Mouse (Mus musculus) kidney, postnatal 0 days (tissue): Measurements from ENCODE around the gene Tbxas1. TPM values are rescaled to one million over a fixed set of nuclear protein-coding genes. Genes with fewer than 3 reads are reported as not detected.

ENCODE experiments used
- ATAC-seq: fragments of 200-750 bp; cut with Nextera tagmentation; replicated peaks from 2 replicates; pipeline ENCODE4 v1.8.0; 2017; ENCODE audit warnings: low read depth, moderate number of reproducible peaks, moderate TSS enrichment, moderate library complexity; ENCODE audit not compliant: low FRiP score
- DNase-seq: peaks from one replicate; pipeline ENCODE4 v3.0.0-alpha.2; 2016; ENCODE audit warnings: low spot score
- H3K27ac ChIP-seq: fragments of 300-500 bp; sonication (generic); 2 replicates; pipeline ENCODE4 v1.5.1; 2014; ENCODE audit warnings: mild to moderate bottlenecking
- H3K27me3 ChIP-seq: fragments of 300-500 bp; sonication (generic); 2 replicates; pipeline ENCODE4 v1.6.1; 2014; ENCODE audit warnings: low read length, mixed read lengths; ENCODE audit not compliant: insufficient read depth
- H3K36me3 ChIP-seq: fragments of 300-500 bp; sonication (generic); 2 replicates; pipeline ENCODE4 v1.6.1; 2014; ENCODE audit warnings: low read length, mixed read lengths; ENCODE audit not compliant: insufficient read depth
- H3K4me1 ChIP-seq: fragments of 300-500 bp; sonication (generic); replicated peaks from 2 replicates; pipeline ENCODE4 v1.6.1; 2014; ENCODE audit warnings: antibody characterized with exemption, low read length, mixed read lengths; ENCODE audit not compliant: insufficient read depth
- H3K4me2 ChIP-seq: fragments of 300-500 bp; sonication (generic); 2 replicates; pipeline ENCODE4 v1.6.1; 2014; ENCODE audit warnings: mild to moderate bottlenecking, low read length, moderate library complexity, mixed read lengths
- H3K4me3 ChIP-seq: fragments of 300-500 bp; sonication (generic); replicated peaks from 2 replicates; pipeline ENCODE4 v1.5.1; 2014; ENCODE audit warnings: low read depth, low read length
- H3K9ac ChIP-seq: fragments of 300-500 bp; sonication (generic); 2 replicates; pipeline ENCODE4 v1.6.1; 2014; ENCODE audit warnings: low read depth, low read length
- H3K9me3 ChIP-seq: fragments of 300-500 bp; sonication (generic); replicated peaks from 2 replicates; pipeline ENCODE4 v1.6.1; 2016; ENCODE audit warnings: low read length, inconsistent platforms, mixed read lengths
- CTCF ChIP-seq: IDR thresholded peaks from 2 replicates; pipeline ENCODE4 v1.5.1; 2016; ENCODE audit warnings: antibody characterized with exemption, low read depth, mild to moderate bottlenecking, moderate library complexity
- WGBS: fragments of 180-500 bp; shearing (Covaris S2); extraction: QIAGEN DNeasy Blood & Tissue Kit; methylation state at CpG from one replicate; pipeline ENCODE4 v1.1.7; 2014; 5-methylcytosine and 5-hydroxymethylcytosine counted together
- polyA plus RNA-seq: library from polyadenylated mRNA; unstranded; fragments of >200 nt; fragmentation: Nextera tagmentation; extraction: Ambion mirVana; gene quantifications from 2 replicates; pipeline ENCODE4 v1.2.1, GENCODE M21; 2015

The Tbxas1 gene
- polyA plus RNA-seq, 1 experiment from 2014 or later: 10.5 TPM

GRCm38 (mm10) chr6:38950341-38950740 is 75.1 kb downstream of the Tbxas1 start:
- 32% methylated on average over 4 of the region's 4 CpGs for WGBS
- H3K9ac ChIP-seq: no peak overlapping the region

GRCm38 (mm10) chr6:38950838-38951237 is 75.6 kb downstream of the Tbxas1 start:
- peak overlapping the region; percentile 27; the same call in 1 of the 2 replicates for H3K27ac ChIP-seq
- DNase-seq: no peak
- ATAC-seq: no peak

More at GRCm38 (mm10) chr6:38950341-38950740, 75.1 kb downstream of the Tbxas1 start:
- Histone ChIP-seq H3K27ac (peak overlapping the region; percentile 51; the same call in 1 of the 2 replicates), H3K27me3 (no peaks in the 10 kb centered on the region), H3K36me3 (no peaks in the 10 kb centered on the region), H3K4me2 (no peak overlapping the region), H3K4me3 (no peak overlapping the region), H3K4me1 (no peaks in the 10 kb centered on the region), H3K9me3 (no peaks in the 10 kb centered on the region)
- ATAC-seq (no peak), DNase-seq (peak; percentile 68)
- TF ChIP-seq CTCF: no peak

GRCm38 (mm10) chr6:38956641-38957040 is 81.4 kb downstream of the Tbxas1 start:
- Histone ChIP-seq H3K9me3 (no peaks in the 10 kb centered on the region), H3K4me1 (no peaks in the 10 kb centered on the region), H3K27ac (0 out of 2 replicates have a peak overlapping the region, but pooled peaks have one; percentile 13), H3K9ac (no peak overlapping the region), H3K36me3 (no peaks in the 10 kb centered on the region), H3K4me2 (no peak overlapping the region), H3K4me3 (no peak overlapping the region), H3K27me3 (no peaks in the 10 kb centered on the region)
- ATAC-seq (no peak), DNase-seq (no peak)
- TF ChIP-seq CTCF: no peak
- WGBS: 76% methylated on average over 2 of the region's 2 CpGs

More at GRCm38 (mm10) chr6:38950838-38951237, 75.6 kb downstream of the Tbxas1 start:
- Histone ChIP-seq H3K4me1 (no peaks in the 10 kb centered on the region), H3K4me3 (no peak overlapping the region), H3K9ac (no peak overlapping the region), H3K9me3 (no peaks in the 10 kb centered on the region), H3K27me3 (no peaks in the 10 kb centered on the region), H3K4me2 (no peak overlapping the region), H3K36me3 (no peaks in the 10 kb centered on the region)
- WGBS: 68% methylated on average over 3 of the region's 3 CpGs
- TF ChIP-seq CTCF: no peak

GRCm38 (mm10) chr6:38957246-38957645 is 82.0 kb downstream of the Tbxas1 start:
- WGBS: 78% methylated on average over 5 of the region's 5 CpGs
- no peaks in the 10 kb centered on the region for H3K4me1 ChIP-seq

GRCm38 (mm10) chr6:38959502-38959901 is 84.3 kb downstream of the Tbxas1 start:
- H3K9me3 ChIP-seq: no peaks in the 10 kb centered on the region
- H3K4me3 ChIP-seq: no peak overlapping the region
- no peaks in the 10 kb centered on the region for H3K4me1 ChIP-seq
- DNase-seq: no peak
- H3K27me3 ChIP-seq: no peaks in the 10 kb centered on the region
- 49% methylated on average over 9 of the region's 9 CpGs for WGBS
- H3K9ac ChIP-seq: no peak overlapping the region
- ATAC-seq: no peak; the same call in 1 of the 2 replicates
- H3K4me2 ChIP-seq: no peak overlapping the region
- no peaks in the 10 kb centered on the region for H3K36me3 ChIP-seq
- peak overlapping the region; percentile 25; the same call in 1 of the 2 replicates for H3K27ac ChIP-seq
- TF ChIP-seq CTCF: no peak

More at GRCm38 (mm10) chr6:38957246-38957645, 82.0 kb downstream of the Tbxas1 start:
- H3K9ac ChIP-seq: no peak overlapping the region
- no peak for DNase-seq
- H3K4me2 ChIP-seq: no peak overlapping the region
- no peaks in the 10 kb centered on the region for H3K27me3 ChIP-seq
- ATAC-seq: no peak
- H3K27ac ChIP-seq: 0 out of 2 replicates have a peak overlapping the region, but pooled peaks have one; percentile 13
- no peak for TF ChIP-seq CTCF
- no peaks in the 10 kb centered on the region for H3K9me3 ChIP-seq
- no peak overlapping the region for H3K4me3 ChIP-seq
- no peaks in the 10 kb centered on the region for H3K36me3 ChIP-seq

GRCm38 (mm10) chr6:38960367-38960766 is 85.2 kb downstream of the Tbxas1 start:
- Histone ChIP-seq H3K27ac (no peak overlapping the region), H3K4me3 (no peak overlapping the region), H3K27me3 (no peaks in the 10 kb centered on the region), H3K4me2 (no peak overlapping the region), H3K9me3 (no peaks in the 10 kb centered on the region), H3K9ac (no peak overlapping the region), H3K4me1 (no peaks in the 10 kb centered on the region), H3K36me3 (no peaks in the 10 kb centered on the region)
- no peak for TF ChIP-seq CTCF
- DNase-seq (no peak), ATAC-seq (no peak)
- whole genome bisulfite sequencing: 62% methylated on average over 3 of the region's 3 CpGs
